Mouse (Mus musculus) MEL (cell line): ENCODE data around the gene Rbm12. TPM values are rescaled to one million over a fixed set of nuclear protein-coding genes. Genes with fewer than 3 reads are reported as not detected.
"Not testable (repeated sequence)": the region's sequence is repeated elsewhere in the genome, so short reads cannot be mapped to it uniquely, and the experiment has no call there.

Experiments used
- DNase-seq: peaks from one replicate; pipeline ENCODE4 v3.0.0; 2011; ENCODE audit warnings: low read depth, low spot score
- H3K27ac ChIP-seq: 2 replicates; pipeline ENCODE4 v1.5.1; 2012; ENCODE audit warnings: low read depth, mild to moderate bottlenecking, control low read depth, low read length, moderate library complexity; ENCODE audit not compliant: control insufficient read depth
- H3K27me3 ChIP-seq, 2 experiments: fragments of 150-350 bp in 1 of 2; sonication (generic) in 1 of 2; 2 replicates each; pipeline ENCODE4 v1.6.1; 2012; ENCODE audit warnings: low read length in 2 of 2, mild to moderate bottlenecking in 2 of 2, improper control_type of control experiment in 1 of 2, moderate library complexity in 1 of 2; ENCODE audit not compliant: insufficient read depth in 2 of 2, control insufficient read depth in 1 of 2
- H3K36me3 ChIP-seq, 2 experiments: 2 replicates each; pipeline ENCODE4 v1.6.1; 2012 to 2014; ENCODE audit warnings: low read length in 2 of 2, improper control_type of control experiment in 1 of 2, inconsistent platforms in 1 of 2, mild to moderate bottlenecking in 1 of 2; ENCODE audit not compliant: insufficient read depth in 2 of 2, control insufficient read depth in 1 of 2
- H3K4me1 ChIP-seq, 2 experiments: fragments of 150-350 bp in 1 of 2; sonication (generic) in 1 of 2; 2 replicates each; pipeline ENCODE4 v1.6.1; 2012; ENCODE audit warnings: low read length in 2 of 2, improper control_type of control experiment in 1 of 2, mild to moderate bottlenecking in 1 of 2; ENCODE audit not compliant: insufficient read depth in 2 of 2, control insufficient read depth in 1 of 2
- H3K4me3 ChIP-seq, 2 experiments: fragments of 150-350 bp in 1 of 2; sonication (generic) in 1 of 2; 2 replicates each; pipeline ENCODE4 v1.5.1; 2012; ENCODE audit warnings: low read depth in 2 of 2, low read length in 2 of 2, mild to moderate bottlenecking in 2 of 2, moderate library complexity in 2 of 2, control low read depth in 1 of 2, improper control_type of control experiment in 1 of 2; ENCODE audit not compliant: control insufficient read depth in 1 of 2, insufficient read depth in 1 of 2
- H3K79me2 ChIP-seq: 2 replicates; pipeline ENCODE4 v1.6.1; 2012; ENCODE audit warnings: mild to moderate bottlenecking, low read length, moderate library complexity; ENCODE audit not compliant: control insufficient read depth, poor library complexity, insufficient read depth
- H3K9ac ChIP-seq: 2 replicates; pipeline ENCODE4 v1.6.1; 2012; ENCODE audit warnings: low read depth, mild to moderate bottlenecking, control low read depth, low read length, moderate library complexity; ENCODE audit not compliant: control insufficient read depth, poor library complexity, severe bottlenecking
- H3K9me3 ChIP-seq: fragments of 150-350 bp; sonication (generic); replicated peaks from 2 replicates; pipeline ENCODE4 v1.6.1; 2012; ENCODE audit warnings: mild to moderate bottlenecking, low read length, improper control_type of control experiment, moderate library complexity; ENCODE audit not compliant: insufficient read depth
- BHLHE40 ChIP-seq: IDR thresholded peaks from 2 replicates; pipeline ENCODE4 v1.6.1; 2012; ENCODE audit warnings: low read depth, mild to moderate bottlenecking, inconsistent platforms, low read length, improper control_type of control experiment, borderline replicate concordance
- CHD1 ChIP-seq: IDR thresholded peaks from 2 replicates; pipeline ENCODE4 v1.6.1; 2012; ENCODE audit warnings: low read depth, mild to moderate bottlenecking, inconsistent platforms, low read length, improper control_type of control experiment
- CHD2 ChIP-seq: IDR thresholded peaks from 2 replicates; pipeline ENCODE4 v1.6.1; 2011; ENCODE audit warnings: low read length, improper control_type of control experiment
- EP300 ChIP-seq, 2 experiments: IDR thresholded peaks; 2 replicates each; pipeline ENCODE4 v1.6.1; 2011; ENCODE audit warnings: improper control_type of control experiment in 2 of 2, low read length in 2 of 2, low read depth in 1 of 2, mild to moderate bottlenecking in 1 of 2
- ETS1 ChIP-seq: IDR thresholded peaks from 2 replicates; pipeline ENCODE4 v1.6.1; 2012; ENCODE audit warnings: low read depth, mild to moderate bottlenecking, inconsistent platforms, low read length, improper control_type of control experiment, moderate library complexity
- GATA1 ChIP-seq: IDR thresholded peaks from 2 replicates; pipeline ENCODE4 v1.6.1; 2011; ENCODE audit warnings: low read depth, low read length, improper control_type of control experiment
- HCFC1 ChIP-seq: IDR thresholded peaks from 2 replicates; pipeline ENCODE4 v1.6.1; 2012; ENCODE audit warnings: low read depth, mild to moderate bottlenecking, inconsistent platforms, low read length, improper control_type of control experiment, moderate library complexity
- MAFK ChIP-seq: IDR thresholded peaks from 2 replicates; pipeline ENCODE4 v1.6.1; 2011; ENCODE audit warnings: low read depth, mild to moderate bottlenecking, low read length, improper control_type of control experiment, borderline replicate concordance
- MAZ ChIP-seq: IDR thresholded peaks from 2 replicates; pipeline ENCODE4 v1.6.1; 2012; ENCODE audit warnings: low read depth, mild to moderate bottlenecking, inconsistent platforms, low read length, improper control_type of control experiment
- MXI1 ChIP-seq: IDR thresholded peaks from 2 replicates; pipeline ENCODE4 v1.6.1; 2011; ENCODE audit warnings: mild to moderate bottlenecking, low read depth, low read length, improper control_type of control experiment
- MYB ChIP-seq: IDR thresholded peaks from 2 replicates; pipeline ENCODE4 v1.6.1; 2011; ENCODE audit warnings: mild to moderate bottlenecking, low read depth, low read length, improper control_type of control experiment
- MYC ChIP-seq: IDR thresholded peaks from 2 replicates; pipeline ENCODE4 v1.6.1; 2011; ENCODE audit warnings: low read depth, mild to moderate bottlenecking, low read length, improper control_type of control experiment, moderate library complexity
- NELFE ChIP-seq: IDR thresholded peaks from 2 replicates; pipeline ENCODE4 v1.6.1; 2011; ENCODE audit warnings: low read depth, low read length, improper control_type of control experiment
- POLR2A ChIP-seq, 2 experiments: IDR thresholded peaks; 2 replicates each; pipeline ENCODE4 v1.6.1; 2011 to 2012; ENCODE audit warnings: low read length in 2 of 2, mild to moderate bottlenecking in 2 of 2, control low read depth in 1 of 2, improper control_type of control experiment in 1 of 2, low read depth in 1 of 2, moderate library complexity in 1 of 2; ENCODE audit not compliant: control insufficient read depth in 1 of 2, insufficient read depth in 1 of 2, poor library complexity in 1 of 2
- POLR2AphosphoS5 ChIP-seq: IDR thresholded peaks from 2 replicates; pipeline ENCODE4 v1.6.1; 2012; ENCODE audit warnings: low read depth, borderline replicate concordance, mild to moderate bottlenecking, inconsistent platforms, low read length, moderate library complexity, mixed read lengths
- SIN3A ChIP-seq: IDR thresholded peaks from 2 replicates; pipeline ENCODE4 v1.6.1; 2012; ENCODE audit warnings: low read length, improper control_type of control experiment, inconsistent platforms
- SMC3 ChIP-seq: IDR thresholded peaks from 2 replicates; pipeline ENCODE4 v1.6.1; 2011; ENCODE audit warnings: low read depth, low read length, improper control_type of control experiment
- TAL1 ChIP-seq: IDR thresholded peaks from 2 replicates; pipeline ENCODE4 v1.6.1; 2012; ENCODE audit warnings: mild to moderate bottlenecking, inconsistent platforms, low read length, moderate library complexity, mixed read lengths
- TBP ChIP-seq: IDR thresholded peaks from 2 replicates; pipeline ENCODE4 v1.8.0; 2011; ENCODE audit warnings: low read depth, low read length, improper control_type of control experiment
- TCF12 ChIP-seq: IDR thresholded peaks from 2 replicates; pipeline ENCODE4 v1.6.1; 2014; ENCODE audit warnings: low read depth, mild to moderate bottlenecking, inconsistent platforms, low read length, improper control_type of control experiment, moderate library complexity
- UBTF ChIP-seq: IDR thresholded peaks from 2 replicates; pipeline ENCODE4 v1.6.1; 2012; ENCODE audit warnings: low read depth, mild to moderate bottlenecking, inconsistent platforms, low read length, improper control_type of control experiment, moderate library complexity, borderline replicate concordance; ENCODE audit not compliant: insufficient read depth
- ZKSCAN1 ChIP-seq: IDR thresholded peaks from 2 replicates; pipeline ENCODE4 v1.6.1; 2012; ENCODE audit warnings: low read depth, mild to moderate bottlenecking, inconsistent platforms, low read length, improper control_type of control experiment, moderate library complexity
- ZNF384 ChIP-seq: IDR thresholded peaks from 2 replicates; pipeline ENCODE4 v1.6.1; 2012; ENCODE audit warnings: low read depth, mild to moderate bottlenecking, inconsistent platforms, low read length, improper control_type of control experiment
- polyA plus RNA-seq, 2 experiments: library from polyadenylated mRNA; stranded (reverse) in 1 of 2; unstranded in 1 of 2; fragments of >175 nt in 1 of 2; fragments of >200 nt in 1 of 2; gene quantifications; 2 replicates each; pipeline versions ENCODE4 v1.2.1 to v1.2.4; 2012; ENCODE audit warnings: low replicate concordance in 2 of 2, low read depth in 1 of 2; ENCODE audit not compliant: insufficient read length in 2 of 2, insufficient read depth in 1 of 2, missing spikeins in 1 of 2
- total RNA-seq: library from RNA; depleted of rRNA; stranded (reverse); fragments of 300-350 nt; gene quantifications from 2 replicates; pipeline ENCODE4 v1.2.3, GENCODE M21; 2012

Gene Rbm12
- total and polyA plus RNA-seq, 3 experiments: 13.4 to 42.5 (median 28.8) TPM

DNA sequence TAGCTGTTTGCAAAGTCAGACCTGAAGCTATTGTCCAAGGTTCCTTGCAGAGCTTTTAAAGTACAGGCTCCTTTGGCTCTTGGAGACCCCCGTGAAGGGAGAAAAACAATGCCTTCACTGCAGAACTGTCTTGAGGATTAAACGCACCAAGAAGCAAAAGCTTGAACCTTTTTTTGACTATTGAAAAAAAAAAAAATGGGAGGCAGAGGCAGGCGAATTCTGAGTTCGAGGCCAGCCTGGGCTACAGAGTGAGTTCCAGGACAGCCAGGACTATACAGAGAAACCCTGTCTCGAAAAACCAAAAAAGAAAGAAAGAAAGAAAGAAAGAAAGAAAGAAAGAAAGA is 274 bp upstream of the Rbm12 start:
- Histone ChIP-seq H3K4me1 (peaks cover 9 to 16% of the 10 kb centered on the region in 2 experiments), H3K9ac (peak overlapping the region; percentile 61), H3K79me2 (peaks cover 43% of the 10 kb centered on the region), H3K27ac (peak overlapping the region; percentile 41), H3K4me3 (peak overlapping the region; percentile 66 to 95), H3K36me3 (peaks cover 3 to 28% of the 10 kb centered on the region in 2 experiments; a peak in 3 of 4 replicates)
- not testable (repeated sequence) for H3K27me3 ChIP-seq, H3K9me3 ChIP-seq, DNase-seq
- TF ChIP-seq NELFE (0 out of 2 replicates have a peak, but pooled peaks have one; percentile 10), POLR2A (IDR thresholded peaks at IDR 0.05; ENCODE audit: control insufficient read depth in 1 of 2, insufficient read depth in 1 of 2, low read depth in 1 of 2, low read length in 2 of 2, poor library complexity in 1 of 2) (0 out of 4 replicates have a peak, but pooled peaks of 1 of the 2 experiments have one; percentile 47), ZNF384 (peak; percentile 75)

DNA sequence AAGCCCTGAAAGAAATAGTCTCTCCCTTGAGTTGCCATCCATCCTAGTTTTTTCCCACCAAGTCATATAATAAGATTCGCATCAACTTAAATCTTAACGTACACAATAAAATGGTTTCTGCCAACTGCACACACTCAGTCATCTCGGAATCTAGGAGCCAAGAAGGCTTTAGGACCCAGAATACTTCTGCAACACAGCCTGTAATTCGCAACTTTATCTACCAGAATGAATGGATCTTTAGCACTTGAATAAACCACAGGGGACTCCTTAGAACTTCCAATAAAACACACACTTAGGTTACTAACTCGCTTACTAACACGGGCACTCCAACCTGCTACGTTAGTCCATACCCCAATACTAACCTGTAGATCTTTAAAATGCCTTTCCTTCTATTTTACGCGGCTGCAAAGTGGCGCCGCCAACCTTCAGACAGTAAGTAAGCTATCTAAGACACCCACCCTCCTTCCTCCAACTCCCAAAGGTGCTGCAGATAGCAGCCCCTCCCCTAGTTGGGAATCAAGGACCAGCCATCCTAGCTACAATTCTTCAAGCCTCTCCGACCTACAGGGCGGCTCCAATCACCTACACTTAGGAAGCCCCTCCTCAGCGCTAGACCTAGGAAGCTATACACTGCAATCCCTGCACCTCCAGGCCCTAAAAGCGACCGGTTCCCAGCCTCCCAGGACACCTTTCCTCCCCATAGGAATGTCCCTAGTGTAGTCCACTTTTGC is 986 bp downstream of the Rbm12 start:
- no peaks in the 10 kb centered on the region for H3K9me3 ChIP-seq
- H3K27me3 ChIP-seq: no peaks in the 10 kb centered on the region
- peak overlapping the region; percentile 66 to 95 for H3K4me3 ChIP-seq
- H3K4me1 ChIP-seq: peaks cover 9 to 16% of the 10 kb centered on the region in 2 experiments
- H3K36me3 ChIP-seq: peaks cover 5 to 28% of the 10 kb centered on the region in 2 experiments; a peak in 3 of 4 replicates
- H3K27ac ChIP-seq: peak overlapping the region; percentile 78
- peak overlapping the region; percentile 98 for H3K9ac ChIP-seq
- TF ChIP-seq MAZ (no peak), CHD2 (no peak), CHD1 (0 out of 2 replicates have a peak, but pooled peaks have one; percentile 85), UBTF (no peak), EP300 (IDR thresholded peaks at IDR 0.05; ENCODE audit: low read depth in 1 of 2, low read length in 2 of 2) (0 out of 4 replicates have a peak, but pooled peaks of 1 of the 2 experiments have one; percentile 31), GATA1 (peak; percentile 8; the same call in 1 of the 2 replicates), TBP (0 out of 2 replicates have a peak, but pooled peaks have one; percentile 13), ZKSCAN1 (0 out of 2 replicates have a peak, but pooled peaks have one; percentile 10), MYB (no peak), MXI1 (peak; percentile 67), SMC3 (no peak), ETS1 (peak; percentile 31; the same call in 1 of the 2 replicates), MYC (0 out of 2 replicates have a peak, but pooled peaks have one; percentile 47), MAFK (no peak), TAL1 (no peak), TCF12 (no peak), BHLHE40 (no peak), SIN3A (peak; percentile 93), POLR2AphosphoS5 (no peak), HCFC1 (no peak), POLR2A (IDR thresholded peaks at IDR 0.05; ENCODE audit: control insufficient read depth in 1 of 2, insufficient read depth in 1 of 2, low read depth in 1 of 2, low read length in 2 of 2, poor library complexity in 1 of 2) (no peak)
- TF ChIP-seq, all 39 proteins: peak for 9
- DNase-seq: peak; percentile 77
- peaks cover 54% of the 10 kb centered on the region for H3K79me2 ChIP-seq
